Mouse (Mus musculus) megakaryocyte-erythroid progenitor cell, adult 5-6 weeks (primary cell): ENCODE measurements around the gene Plpp3. TPM values are rescaled to one million over a fixed set of nuclear protein-coding genes. Genes with fewer than 3 reads are reported as not detected.

Experiments
- ATAC-seq: replicated peaks from 2 replicates; pipeline ENCODE4 v1.8.0; 2016; ENCODE audit warnings: mild to moderate bottlenecking, inconsistent platforms; ENCODE audit not compliant: severe bottlenecking, poor library complexity, low FRiP score, low TSS enrichment
- total RNA-seq, 2 experiments: library from RNA; stranded (forward) in 1 of 2; stranded (reverse) in 1 of 2; fragments of 200-1000, 215-1000 nt in 1 of 2; fragments of >200 nt in 1 of 2; fragmentation: Nextera tagmentation in 1 of 2; gene quantifications; 2 replicates each; pipeline ENCODE4 v1.2.3; 2014 to 2017

Gene Plpp3
- 0.47 and 0.94 TPM in 2 replicates for total RNA-seq (2014; fragmentation: Nextera tagmentation)
- total RNA-seq (2017): 0.72 TPM in 1 of 2 replicates, not detected in the other

DNA sequence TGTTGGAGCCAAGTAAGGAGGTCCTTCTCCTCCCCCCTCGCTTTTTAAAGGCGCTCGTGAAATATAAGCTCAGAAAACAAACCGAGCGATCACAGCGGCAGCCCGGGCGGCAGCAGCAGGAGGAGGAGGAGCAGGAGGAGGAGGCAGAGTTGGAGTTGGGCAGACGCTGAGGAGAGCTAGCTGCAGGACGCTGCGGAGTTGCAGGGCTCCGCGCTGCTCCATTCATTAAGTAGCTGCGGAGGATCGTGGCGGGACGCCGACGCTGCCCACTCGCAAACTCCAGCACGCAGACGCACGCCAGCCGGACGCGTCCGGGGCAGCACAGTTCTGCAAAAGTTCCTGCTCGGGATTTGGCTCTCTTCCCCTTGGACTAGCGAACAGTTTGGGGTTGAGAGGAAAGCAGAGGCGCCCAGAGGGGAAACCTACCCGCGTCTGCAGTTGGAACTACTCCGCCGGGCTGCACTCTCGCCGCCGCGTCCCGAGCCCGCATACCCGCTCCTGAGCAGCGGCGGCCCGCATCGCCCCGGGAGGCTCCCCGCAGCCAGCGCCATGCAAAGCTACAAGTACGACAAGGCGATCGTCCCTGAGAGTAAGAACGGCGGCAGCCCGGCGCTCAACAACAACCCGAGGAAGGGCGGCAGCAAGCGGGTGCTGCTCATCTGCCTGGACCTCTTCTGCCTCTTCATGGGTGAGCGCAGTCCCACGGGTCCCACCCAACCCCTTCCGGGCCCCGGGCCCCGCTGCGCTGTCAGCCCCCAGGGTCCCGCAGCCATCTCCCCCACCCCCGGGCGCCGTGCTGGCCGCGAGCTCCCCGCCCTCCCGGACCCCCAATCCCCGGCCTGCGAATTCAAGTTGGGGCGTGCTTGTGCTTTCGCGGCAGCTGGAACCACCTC, at the start of gene Plpp3:
Gene Plpp3, plus strand, starts transcription at position 72 of the 893 bp plus-strand sequence.
- ATAC-seq: peak; percentile 79

GRCm38 (mm10) chr4:105107943-105108640, 49.1 kb upstream of the Plpp3 start:
- no peak for ATAC-seq

DNA sequence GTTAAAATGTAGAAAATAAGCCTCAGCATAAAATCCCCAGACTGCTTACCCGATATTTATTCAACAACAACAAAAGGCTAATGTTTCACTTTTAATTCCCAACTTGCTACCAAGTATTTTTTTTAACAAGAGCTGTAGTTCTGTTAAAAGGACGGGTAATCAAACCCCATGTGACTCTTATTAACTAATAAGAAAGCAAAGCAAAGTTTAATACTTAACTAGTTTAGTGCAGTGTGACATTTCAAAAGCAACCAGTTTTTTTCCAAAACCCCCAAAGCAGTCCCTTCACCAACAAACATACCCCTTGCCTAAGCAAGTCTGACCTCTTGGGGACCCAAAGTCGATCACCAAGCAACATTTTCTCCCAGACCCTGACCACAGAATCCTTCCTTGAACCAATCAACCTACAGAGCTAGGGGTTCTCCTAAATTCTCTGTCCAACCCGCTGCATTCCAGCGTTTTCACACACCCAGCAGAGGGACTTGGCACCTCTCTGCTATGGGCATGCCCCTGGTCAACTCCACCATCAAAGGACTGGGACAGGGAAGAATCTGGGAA, 48.4 kb upstream of the Plpp3 start:
- ATAC-seq: no peak

DNA sequence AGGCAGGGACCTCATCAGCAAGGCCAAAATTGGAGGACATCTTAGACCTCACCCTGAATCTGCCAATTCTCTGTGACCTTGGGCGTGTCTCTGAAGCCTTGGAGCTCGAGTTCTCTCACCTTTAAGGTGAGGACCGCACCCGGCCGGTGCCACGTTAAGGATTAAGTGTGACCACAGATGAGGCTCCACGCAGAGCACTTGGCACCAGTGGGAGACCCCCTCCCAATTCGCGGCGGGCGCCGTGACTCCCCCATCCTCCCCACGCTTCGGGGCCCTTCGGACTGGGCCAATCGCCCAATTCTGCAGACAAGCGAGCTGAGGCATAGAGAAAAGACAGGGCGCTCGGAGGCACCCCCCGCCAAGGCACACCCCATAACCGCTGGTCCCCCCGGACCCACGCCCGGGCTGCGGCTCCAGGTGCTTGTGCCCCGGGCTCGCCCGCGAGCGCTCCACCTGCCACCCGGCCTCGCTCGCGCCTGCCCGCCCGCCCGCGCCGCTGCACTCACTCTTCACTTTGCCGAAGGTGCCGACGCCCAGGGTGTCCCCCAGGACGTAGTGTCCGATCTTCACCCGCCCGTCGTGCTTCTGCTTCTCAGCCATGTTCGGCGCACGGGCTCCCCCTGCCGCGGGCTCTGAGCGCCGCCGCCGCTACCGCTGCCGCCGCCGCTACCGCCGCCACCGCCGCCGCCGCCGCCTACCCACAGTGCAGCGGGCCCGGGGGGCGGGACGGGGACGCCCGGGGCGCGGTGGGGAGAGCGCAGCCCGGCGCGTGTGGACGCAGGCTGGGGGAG, 47.8 kb upstream of the Plpp3 start, which contains the start of gene Prkaa2:
Gene Prkaa2, minus strand, starts transcription at position 692 of the 791 bp plus-strand sequence.
- peak; percentile 77 for ATAC-seq

DNA sequence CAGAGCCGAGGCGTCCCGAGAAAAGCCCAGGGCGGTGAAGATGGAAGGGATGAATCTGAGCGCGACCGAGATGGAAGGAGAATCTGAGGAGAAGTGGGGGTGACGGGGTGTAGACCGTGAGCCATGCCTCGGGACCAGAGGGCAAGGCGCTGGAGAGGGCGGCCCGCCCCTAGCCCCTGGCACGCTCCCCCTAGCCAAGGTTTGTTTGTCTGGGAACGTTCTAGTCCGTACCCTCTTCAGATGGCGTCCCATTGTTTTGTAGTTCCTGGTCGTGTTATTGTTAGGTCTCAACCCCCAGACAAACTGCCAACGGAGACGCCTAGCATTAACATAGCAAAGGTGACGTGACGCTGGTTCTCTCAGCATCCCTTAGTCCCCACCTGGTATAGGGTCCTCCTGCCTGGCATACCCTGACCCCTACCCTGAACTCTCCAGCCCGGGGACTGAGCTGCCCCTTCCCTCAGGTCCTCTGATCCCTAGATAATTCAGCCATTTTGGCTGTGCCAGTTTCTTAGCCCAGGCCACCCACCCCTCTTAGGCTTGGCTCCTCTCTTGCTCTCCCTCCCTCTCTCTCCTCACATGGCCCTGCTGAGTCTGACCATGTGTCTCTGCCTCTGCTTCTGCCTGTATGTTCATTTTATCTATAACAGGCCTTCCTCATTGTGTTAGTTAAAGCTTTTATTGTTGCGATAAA, 47.0 kb upstream of the Plpp3 start:
- peak; percentile 9; the same call in 1 of the 2 replicates for ATAC-seq

DNA sequence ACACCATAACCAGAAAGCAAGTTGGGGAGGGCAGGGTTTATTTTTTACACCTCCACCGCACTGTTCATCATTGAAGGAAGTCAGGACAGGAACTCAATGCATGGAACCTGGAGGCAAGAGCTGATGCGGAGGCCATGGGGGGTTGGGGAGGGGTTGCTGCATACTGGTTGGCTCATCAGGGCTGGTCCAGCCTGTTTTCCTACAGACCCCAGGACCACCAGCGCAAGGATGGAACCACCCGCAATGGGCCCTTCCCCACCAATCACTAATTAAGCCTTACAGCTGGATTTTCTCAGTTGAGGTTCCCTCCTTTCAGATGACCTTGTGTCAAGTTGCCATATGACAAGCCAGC, 46.5 kb upstream of the Plpp3 start:
- no peak for ATAC-seq

DNA sequence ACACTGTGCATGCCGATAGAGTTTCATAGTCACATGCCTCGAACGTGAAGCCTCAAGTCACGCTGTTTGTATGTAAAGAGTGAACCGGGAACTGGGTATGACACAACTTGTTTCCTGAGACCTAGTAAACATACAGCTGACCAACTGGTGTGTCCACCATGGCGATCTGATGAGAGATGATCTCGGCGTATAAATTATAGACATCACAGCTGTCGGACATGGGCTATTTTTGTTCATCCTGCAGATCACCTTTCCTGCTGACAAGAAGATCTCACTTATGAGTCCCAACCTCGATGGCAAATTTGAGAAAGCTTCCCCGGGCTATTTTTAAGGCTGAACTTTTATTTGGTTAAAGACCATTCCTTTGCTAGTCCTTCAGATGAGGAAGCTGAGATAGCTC, 45.4 kb upstream of the Plpp3 start:
- ATAC-seq: no peak

- no peak for ATAC-seq
Observed at GRCm38 (mm10) chr4:105113042-105113441, 44.1 kb upstream of the Plpp3 start.

DNA sequence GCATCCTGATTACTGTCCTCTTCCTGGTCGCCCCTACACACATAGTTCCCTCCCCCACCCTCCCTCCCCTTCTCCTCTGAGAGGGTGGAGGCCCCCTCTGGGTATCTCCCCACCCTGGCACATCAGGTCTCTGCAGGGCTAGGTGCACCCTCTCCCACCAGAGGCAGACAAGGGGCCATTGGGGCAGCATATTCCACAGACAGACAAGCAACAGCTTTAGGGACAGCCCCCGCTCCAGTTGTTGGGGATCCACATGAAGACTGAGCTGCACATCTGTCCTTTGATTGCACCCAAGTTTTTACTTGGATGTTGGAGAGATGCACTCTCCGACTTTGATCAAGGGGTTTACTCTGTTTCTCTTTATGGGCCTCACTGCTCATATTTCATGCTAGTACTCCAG, 43.7 kb upstream of the Plpp3 start:
- no peak for ATAC-seq

DNA sequence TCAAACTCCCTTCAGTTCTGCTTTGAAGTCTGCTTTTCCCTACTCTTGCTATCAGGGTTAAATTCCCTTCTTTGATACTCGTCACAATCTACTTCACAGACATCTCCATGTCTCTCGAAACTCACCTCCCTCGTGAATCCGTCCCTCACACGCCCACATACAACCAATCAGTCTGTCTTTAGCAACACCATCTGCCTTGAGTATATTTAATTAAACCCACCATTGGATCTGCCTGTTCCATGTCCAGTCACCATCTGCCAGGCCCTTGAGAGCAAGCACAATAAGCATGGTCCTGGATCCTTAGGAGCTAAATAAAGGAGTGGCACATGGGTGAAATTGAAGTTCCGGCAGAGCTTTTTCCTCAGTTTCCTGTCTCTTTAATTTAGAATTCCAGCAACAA, 36.1 kb upstream of the Plpp3 start:
- ATAC-seq: no peak

DNA sequence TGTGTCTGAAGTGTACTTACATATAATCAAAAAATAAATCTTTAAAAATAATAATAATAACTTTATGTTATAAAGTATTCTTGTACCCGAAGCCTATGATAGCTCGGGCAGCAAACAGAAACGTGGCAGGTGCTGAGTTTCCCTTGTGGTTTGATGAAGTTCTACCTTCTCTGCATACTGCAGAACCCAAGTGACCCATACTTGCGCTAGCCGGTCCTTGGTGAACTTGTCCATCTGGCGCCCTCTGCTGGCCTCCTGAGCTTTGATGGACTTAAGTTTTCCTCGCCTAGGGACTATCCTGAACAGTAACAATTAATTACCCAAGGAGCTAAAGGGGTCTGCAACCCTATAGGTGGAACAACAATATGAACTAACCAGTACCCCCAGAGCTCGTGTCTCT, 34.7 kb upstream of the Plpp3 start:
- peak; percentile 70 for ATAC-seq

DNA sequence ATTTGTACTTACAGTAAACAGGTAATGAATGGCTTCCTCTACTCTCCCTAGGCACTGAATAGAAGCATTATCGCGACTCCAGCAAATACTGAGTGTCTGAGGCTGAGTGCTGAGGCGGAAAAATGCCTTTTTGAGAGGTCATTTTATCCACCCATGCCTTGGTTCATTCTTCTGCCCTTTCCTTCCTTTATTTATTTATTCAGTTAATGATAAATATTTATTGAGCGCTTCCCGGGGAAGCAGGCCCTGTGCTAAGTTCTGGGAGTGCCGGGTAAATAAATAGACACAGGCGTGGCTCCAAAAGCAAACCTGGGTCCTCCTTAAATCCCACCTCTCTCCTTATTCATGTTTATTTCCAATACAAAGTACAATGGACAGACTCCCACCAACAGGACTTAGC, 27.9 kb upstream of the Plpp3 start:
- ATAC-seq: no peak

- no peak for ATAC-seq
Observed at GRCm38 (mm10) chr4:105131756-105132314, 25.3 kb upstream of the Plpp3 start.

DNA sequence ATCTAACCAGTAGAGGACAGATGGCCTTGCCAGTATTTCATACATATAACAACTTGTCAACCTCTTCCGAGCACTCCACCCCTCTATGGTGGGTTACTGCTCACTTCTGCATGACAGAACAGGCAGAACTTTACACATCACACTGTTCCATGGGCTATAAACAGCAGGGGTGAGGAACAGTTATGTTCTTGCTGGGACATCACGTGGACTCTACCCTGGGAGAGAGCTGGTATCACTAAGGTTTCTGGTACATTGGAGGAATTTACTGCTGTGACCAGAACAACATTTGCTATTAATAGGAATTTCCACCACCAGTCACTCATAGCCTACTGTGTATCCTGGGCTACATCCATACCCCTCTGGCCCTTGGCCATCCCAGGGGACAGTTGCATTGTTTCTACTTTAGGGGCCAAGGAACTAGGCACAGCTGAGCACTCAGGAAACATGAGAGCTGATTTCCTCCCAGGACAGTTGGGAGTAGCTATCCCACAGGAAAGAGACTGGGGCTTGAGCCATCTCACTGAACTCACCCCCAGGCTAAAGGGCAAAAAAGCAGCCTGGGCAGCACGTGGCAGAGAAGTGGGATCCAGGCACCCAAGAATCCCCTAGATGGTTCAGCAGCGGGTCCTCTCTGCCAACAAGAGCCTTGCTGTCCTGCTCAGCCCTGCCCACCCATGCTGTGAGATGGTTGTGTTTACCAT, 23.6 kb upstream of the Plpp3 start:
- ATAC-seq: no peak

DNA sequence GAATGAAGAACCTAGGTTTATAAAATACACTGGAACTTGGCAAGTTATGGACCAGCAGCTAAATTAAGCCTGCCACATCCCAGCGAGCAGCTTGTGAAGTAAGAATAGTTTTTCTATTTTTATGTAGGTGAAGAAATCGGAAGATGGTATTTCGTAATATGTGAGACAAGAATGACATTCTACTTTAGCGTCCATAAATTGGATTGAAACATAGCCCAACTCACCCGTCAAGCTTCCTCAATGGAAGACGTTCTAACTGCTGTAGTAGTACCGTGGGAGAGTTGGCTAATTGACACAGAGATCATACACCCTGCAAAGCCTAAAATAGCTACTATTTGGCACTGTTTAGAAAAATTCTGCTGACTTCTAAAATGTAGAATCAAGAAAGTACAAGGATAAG, 7.7 kb upstream of the Plpp3 start:
- no peak for ATAC-seq

DNA sequence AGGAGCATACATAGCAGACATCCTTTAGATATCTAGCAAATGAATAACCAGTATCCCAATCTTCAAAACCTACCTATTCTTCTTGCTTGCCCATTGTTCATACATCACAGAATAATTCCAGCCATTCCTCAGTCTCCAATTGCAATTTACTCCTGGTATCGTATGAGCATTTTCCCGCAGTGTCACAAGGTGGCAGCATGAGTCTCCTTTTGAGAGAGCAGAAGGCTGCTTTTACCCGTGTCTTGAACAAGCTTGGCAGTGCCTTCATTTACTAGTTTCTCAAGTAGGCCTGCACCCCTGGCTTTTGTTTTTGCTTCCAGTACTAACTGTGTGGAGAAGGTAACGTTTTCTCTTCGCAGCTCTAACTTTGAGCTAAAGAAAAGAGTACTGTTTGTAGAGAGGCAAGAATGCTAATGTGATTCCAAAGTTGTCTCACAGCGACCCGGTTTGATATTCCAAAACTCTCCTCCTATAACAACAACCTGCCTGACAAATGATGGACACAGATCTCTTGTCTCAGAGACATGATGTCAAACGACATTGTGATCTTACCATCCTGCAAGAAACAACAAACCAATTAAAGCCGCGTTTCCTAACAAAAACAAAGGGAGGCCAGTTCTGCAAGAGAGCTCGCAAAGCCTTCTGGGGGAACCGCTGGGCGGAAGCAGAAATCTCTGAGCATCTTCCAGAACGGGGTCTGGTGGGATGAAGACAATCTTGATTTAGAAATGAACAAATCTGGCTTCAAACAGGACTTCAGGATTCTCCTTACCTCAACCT, 5.0 kb upstream of the Plpp3 start:
- ATAC-seq: peak; percentile 79

DNA sequence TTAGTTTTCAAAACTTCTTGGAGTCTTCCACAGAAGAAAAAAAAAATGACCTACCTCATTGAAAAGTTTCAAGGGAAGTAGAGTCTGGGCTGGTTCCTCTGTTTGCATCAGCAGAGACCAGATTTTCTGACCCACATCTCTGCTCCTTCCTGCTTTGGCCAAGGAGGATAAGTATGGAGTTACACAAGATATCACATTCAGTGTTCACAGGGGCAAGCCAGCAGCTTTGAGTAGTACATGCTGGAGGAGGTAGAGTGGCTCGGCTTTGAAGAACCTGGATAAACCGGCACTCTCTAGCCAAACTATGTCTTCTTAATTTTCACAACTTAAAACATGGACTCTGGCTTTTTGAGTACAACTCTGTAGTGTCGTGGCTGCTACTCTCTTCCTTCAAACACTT, 3.9 kb upstream of the Plpp3 start:
- ATAC-seq: no peak
